Mouse (Mus musculus) urinary bladder, postnatal 25 days (tissue): ENCODE data around the gene Il1rl2.
"Not testable (repeated sequence)": the region's sequence is repeated elsewhere in the genome, so short reads cannot be mapped to it uniquely, and the experiment has no call there.

Experiments
- DNase-seq: peaks from one replicate; pipeline ENCODE4 v3.0.0; 2022; ENCODE audit warnings: low spot score

The Il1rl2 gene

DNA sequence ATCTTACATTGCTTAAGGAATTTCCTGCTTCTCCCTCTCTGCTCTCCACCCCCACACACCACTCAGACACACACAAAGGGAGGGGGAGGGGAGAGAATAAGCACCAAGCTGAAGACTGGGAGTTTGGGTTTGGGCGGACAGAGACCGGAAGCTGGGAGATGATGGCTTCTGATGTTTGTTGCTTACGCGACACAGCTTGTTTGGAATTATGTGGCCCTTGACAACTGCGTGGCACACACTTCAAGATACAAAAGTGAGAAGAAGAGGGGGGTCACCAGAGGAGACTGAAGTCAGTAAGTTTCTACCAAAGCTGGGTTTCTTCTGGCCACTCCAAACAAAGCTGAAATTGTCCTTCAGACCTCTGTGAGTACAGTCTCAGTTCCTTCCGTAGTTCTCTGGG lies at the start of gene Il1rl2:
Il1rl2 (plus strand) TSS at position 154 of the 400 bp plus-strand sequence.
- no peak for DNase-seq

- no peak for DNase-seq
Observed at GRCm38 (mm10) chr1:40275285-40276013, 49.0 kb upstream of the Il1rl2 start.

- no peak for DNase-seq
Observed at GRCm38 (mm10) chr1:40277944-40278343, 46.5 kb upstream of the Il1rl2 start.

- DNase-seq: no peak
Observed at GRCm38 (mm10) chr1:40278720-40279119, 45.7 kb upstream of the Il1rl2 start.

GRCm38 (mm10) chr1:40279182-40279743 lies 45.1 kb upstream of the Il1rl2 start:
- DNase-seq: no peak

DNA sequence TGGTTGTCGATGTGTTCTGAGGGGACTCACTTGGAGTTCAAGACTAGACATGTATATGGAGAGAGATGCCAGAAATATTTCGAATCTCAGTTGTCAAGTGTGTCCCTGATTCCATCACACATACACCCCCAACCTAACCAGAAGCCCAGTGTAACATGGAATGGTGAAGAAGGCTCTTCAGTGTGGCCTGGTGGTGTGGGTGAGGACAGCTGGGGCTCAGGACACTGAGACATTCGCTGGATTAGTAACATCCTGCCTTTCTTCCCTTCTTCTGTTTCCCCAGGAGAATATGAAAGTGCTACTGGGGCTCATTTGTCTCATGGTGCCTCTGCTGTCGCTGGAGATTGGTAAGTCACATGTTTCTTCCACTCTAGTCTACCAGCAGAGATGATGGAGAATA lies 42.5 kb upstream of the Il1rl2 start:
- no peak for DNase-seq

- DNase-seq: no peak
Observed at GRCm38 (mm10) chr1:40282394-40282793, 42.0 kb upstream of the Il1rl2 start.

DNA sequence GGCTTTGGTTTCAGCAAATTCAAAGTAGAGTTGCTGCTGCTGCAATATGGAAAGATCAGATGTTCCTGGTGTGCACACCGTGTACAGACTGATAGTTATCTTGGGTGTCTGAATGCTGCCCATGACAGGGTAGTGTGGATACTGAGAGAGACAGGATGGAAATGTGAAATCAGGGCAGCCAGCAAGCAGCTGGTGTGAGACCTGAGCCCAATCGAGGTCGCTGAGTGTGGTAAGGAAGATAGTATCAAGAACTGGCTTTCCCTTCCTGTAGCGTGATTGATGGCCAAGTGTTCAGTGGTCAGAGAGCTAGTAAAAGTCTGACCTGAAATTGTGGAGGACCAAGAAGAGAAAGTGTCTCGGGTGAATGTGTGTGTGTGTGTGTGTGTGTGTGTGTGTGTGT lies 40.4 kb upstream of the Il1rl2 start:
- DNase-seq: no peak

DNA sequence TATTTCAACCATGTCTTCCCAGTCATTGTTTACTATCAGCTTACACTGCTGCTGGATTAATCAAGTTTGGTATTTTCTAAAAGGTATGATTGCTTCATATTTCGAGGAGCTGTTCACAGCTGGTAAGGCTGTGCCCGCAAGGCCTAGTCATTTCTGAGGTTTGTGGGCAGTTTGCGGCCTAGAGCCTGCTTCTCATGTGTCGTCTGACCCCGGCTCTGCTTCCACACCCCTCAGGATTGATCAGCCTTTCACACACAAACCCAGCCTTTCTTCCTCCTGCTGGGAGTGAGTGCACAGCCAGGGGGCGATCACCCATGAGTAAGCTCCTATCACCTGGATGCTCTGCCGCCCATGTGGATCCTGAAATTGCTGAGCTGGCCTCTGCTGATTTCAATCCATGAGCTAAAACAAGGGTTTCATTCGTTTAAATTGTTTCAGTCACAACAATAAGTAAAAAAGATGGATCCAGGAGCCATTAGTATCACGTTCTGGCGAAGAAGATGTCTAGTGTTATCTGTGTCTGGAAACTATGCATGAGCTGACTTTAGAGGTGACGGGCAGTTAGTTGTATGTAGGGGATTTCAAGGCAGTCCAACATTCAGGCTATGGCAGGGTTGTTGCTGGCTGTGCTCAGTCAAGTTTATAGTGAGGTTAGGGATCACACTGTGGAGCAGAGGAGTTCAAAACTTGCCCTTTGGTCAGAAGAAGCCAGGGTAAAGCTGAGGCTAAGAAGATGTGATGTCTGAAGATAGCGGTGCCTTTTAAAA lies 33.7 kb upstream of the Il1rl2 start:
- DNase-seq: no peak

DNA sequence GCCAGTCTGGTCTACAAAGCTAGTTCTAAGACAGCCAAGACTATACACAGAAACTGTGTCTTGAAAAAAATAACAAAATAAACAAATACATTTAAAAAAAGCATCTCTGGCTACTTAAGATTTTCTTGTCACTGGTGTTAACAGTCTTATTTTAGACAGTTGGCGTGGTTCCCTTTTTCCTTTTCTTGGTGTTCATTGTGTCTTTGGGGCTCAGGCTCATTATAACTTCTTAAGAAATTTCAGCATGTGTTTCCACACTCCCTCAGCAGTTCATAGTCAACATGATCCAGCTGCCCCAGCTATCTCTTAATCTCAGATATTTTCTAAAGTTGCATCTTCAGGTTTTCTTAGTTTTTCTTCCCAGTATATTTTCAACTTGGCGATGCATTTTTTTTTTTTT lies 32.2 kb upstream of the Il1rl2 start:
- DNase-seq: no peak

- no peak for DNase-seq
Observed at GRCm38 (mm10) chr1:40293891-40294290, 30.5 kb upstream of the Il1rl2 start.

- DNase-seq: no peak
Observed at GRCm38 (mm10) chr1:40294824-40295223, 29.6 kb upstream of the Il1rl2 start.

DNA sequence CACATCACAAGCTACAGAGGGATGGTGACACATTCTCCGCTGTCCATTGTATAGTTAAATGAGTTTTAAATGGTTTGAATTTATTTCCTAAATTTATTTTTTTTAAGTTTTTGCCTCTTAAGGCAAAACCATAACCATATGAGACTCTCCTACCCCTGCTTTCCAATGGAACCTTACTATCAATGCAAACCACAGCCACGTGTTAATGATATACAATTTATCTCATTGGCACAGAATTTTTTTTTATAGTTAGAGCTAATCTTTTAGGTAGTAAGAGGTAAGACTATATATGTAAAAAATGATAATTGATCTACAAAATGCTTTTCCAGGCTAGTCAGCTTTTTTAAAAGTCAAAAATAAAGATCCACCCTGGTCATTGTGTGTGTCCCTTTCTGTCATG lies 26.4 kb upstream of the Il1rl2 start:
- DNase-seq: no peak

- no peak for DNase-seq
Observed at GRCm38 (mm10) chr1:40303179-40303866, 21.1 kb upstream of the Il1rl2 start.

- not testable (repeated sequence) for DNase-seq
Observed at GRCm38 (mm10) chr1:40304321-40304720, 20.1 kb upstream of the Il1rl2 start.

DNA sequence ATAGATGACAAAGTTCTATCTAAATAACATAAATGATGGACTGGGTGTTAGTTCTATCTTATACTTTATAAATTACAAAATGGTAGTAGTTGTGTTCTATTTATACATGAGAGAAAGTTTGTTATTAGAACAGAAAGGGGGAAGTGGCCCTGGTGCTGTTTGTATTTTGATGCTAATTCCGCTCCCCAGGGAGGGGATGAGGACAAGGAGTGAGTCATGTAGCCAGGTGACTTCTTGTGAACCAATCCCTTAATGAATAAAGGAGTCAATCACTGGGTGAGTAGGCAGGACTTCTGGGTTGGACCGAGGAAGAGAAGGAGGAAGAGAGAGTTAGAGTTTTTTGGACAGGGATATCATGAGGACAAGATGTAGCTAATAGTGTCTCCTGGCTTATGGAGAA lies 18.3 kb upstream of the Il1rl2 start:
- no peak for DNase-seq

- DNase-seq: no peak
Observed at GRCm38 (mm10) chr1:40311123-40311522, 13.3 kb upstream of the Il1rl2 start.

DNA sequence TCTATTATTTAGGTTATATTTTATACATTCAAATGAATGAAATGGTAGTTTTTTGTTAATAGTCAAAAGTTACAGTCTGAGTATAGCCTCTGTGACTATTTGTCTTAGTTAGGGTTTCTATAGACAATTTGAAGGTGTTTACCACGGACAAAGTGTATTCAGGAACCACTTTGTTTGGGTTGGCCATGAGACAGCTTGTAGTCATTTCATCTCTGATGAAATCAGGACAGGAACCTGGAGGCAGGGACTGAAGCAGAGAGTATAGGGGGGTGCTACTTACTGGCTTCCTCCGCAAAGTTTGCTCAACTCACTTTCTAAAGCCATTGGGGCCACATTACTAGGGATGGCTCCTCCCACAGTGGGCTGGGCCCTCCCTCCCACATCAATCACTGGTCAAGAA lies 12.8 kb upstream of the Il1rl2 start:
- no peak for DNase-seq

- no peak for DNase-seq
Observed at GRCm38 (mm10) chr1:40314016-40314415, 10.4 kb upstream of the Il1rl2 start.

- no peak for DNase-seq
Observed at GRCm38 (mm10) chr1:40317657-40318056, 6.8 kb upstream of the Il1rl2 start.

DNA sequence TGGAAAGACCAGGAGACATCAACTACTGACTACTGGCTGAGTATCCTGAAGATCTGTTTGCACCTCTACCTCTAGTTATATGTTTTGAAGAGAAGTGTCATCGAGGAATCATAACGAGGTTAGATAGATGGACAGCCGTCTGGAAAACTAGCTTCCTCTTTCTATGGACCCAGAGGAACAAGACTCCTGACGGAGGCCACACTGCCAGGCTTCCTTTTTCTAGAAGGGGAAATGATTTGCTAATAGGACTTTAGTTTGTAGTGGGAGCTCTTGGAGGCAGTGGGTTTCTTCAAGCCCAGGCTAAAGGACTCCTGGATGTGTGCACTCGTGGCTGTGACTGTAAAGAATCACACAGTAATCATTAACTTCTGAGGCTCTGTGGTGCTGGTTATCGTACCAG lies 2.6 kb upstream of the Il1rl2 start:
- DNase-seq: no peak

- no peak for DNase-seq
Observed at GRCm38 (mm10) chr1:40322543-40322942, 1.9 kb upstream of the Il1rl2 start.
